Mouse (Mus musculus) embryo, embryonic 11 days (tissue): ENCODE data around the gene Gm8947.

Experiments
- DNase-seq: peaks from one replicate; pipeline ENCODE4 v3.0.0-alpha.2; 2015

The Gm8947 gene

GRCm38 (mm10) chr1:151228320-151228989 lies 36.3 kb downstream of the Gm8947 start:
- no peak for DNase-seq

DNA sequence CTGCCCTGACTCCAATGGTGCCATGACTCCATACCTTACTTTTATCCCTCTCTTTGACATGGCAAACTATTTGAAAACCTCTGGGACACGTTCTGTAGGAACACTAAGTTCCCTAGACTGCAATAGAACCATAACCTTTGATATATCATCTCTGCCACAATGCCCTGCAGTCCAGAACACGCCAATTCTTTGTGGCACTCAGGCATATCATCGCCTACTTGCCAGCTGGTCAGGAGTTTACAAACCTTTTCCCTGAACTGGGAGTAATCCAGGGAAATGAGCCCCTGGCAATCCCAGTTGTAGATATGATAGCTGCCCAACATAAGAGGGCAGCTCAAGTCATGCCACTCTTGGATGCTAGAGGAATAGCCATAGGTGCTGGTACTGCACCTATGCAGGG lies 40.2 kb downstream of the Gm8947 start:
- DNase-seq, result no peak

GRCm38 (mm10) chr1:151233756-151234155 lies 41.6 kb downstream of the Gm8947 start:
- DNase-seq, result no peak

DNA sequence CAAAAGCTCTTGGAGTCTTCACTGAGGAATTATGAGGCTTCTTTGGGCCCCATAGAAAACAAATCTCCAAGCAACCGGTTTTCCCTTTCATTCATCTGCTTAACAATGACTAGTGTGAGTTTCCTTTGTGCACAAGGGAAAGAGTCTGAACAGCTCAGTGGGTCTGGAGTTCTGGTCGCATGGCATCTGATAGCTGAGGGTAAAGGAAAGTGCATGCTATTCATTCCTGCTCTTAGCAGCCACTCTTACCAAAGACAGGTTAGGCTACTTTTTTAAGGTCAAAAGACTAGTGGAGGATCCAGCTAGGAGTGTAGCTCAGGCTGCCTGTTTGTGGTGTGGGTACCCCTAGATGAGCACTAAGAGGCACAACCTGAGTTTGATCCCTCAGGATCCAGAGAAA lies 43.4 kb downstream of the Gm8947 start:
- DNase-seq, result no peak

GRCm38 (mm10) chr1:151236141-151236930 lies 44.2 kb downstream of the Gm8947 start:
- DNase-seq, result no peak

DNA sequence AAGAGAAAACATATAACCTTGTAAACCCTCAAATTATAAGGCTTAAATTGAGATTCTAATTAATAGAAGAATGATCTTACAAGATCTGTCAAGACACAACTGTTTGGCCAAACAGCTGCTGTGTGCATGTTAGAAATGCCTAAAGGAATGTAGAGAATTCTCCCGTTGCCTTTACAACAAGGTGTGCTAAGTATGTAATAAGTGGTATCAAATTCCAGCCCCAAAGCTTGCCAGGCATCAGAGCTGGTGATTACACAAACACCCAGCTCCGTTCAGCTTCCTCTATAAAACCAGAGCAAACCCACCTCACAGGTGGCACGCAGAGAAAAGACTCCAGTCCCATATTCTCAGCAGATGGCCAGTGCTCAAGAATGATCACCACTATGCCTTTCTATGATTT lies 45.6 kb downstream of the Gm8947 start:
- DNase-seq, result no peak

GRCm38 (mm10) chr1:151243332-151243731 lies 51.2 kb downstream of the Gm8947 start:
- DNase-seq, result no peak
